Mouse (Mus musculus) liver, adult (tissue): ENCODE data around the gene Tnfrsf8.

ENCODE experiments used
- GATA4 ChIP-seq: IDR thresholded peaks from 2 replicates; pipeline ENCODE4 v1.6.1; 2014; ENCODE audit warnings: mild to moderate bottlenecking, low read length; ENCODE audit not compliant: insufficient replicate concordance

The Tnfrsf8 gene

DNA sequence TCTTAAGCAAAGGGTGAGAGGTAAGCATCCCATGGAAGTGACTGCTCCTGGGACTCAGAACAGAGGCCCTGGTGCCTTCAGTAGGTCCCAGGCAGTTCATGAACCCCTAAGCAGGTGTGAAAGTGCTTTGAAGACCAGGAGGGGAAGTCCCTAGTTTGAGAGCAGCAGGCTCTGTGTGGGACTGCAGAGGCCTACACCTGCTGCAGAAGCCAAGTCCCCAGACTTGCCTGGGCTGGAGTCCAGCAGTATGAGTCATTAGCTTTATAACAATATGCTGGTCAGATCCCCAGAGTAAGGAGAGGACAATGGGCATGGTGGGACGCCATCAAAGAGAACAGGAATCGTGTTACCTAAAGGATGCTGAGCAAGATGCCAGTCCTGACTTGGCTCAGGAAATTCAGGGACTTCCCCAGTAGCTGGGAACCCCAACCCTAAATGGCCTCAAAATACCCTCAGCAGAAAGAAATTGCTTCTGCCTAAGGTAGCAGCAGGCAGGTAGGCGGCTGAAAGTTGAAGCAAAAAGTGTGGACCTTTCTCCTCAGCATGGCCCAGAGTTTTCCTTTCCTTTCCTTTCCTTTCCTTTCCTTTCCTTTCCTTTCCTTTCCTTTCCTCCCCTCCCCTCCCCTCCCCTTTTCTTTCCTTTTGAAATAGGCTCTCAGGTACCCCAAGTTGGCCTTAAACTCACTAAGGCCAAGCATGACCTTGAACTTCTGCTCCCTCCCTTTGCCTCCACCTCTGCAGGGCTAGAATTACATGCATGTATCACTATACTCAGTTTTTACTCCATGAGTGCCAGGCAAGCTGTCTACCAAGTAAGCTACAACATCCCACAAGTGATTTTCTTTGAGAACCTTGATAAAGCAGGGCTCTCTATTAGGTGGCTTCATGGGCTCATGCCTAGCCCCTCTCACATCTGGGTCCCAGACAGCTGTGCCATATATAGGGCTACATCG, 4.6 kb upstream of the Tnfrsf8 start:
- no peak for TF ChIP-seq GATA4

DNA sequence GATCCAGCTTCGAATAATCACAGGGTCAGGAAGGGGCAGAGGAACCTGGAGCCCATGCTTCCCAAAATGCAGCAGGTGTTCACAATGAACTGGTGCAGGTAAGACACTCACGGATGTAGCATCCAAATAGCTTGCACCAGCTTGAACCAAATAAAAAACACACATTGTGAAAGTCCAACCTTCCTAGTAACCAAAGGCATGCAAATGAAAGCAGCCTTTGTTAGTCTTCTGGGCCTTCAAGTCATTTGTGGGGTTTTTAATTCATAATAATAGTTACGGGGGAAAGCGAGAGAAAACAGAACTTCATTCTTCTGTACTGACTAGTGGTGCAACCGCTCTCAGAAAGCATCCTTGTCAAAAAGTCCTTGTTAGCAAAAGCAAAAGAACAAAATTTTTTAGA, 1.7 kb upstream of the Tnfrsf8 start:
- TF ChIP-seq GATA4, result no peak

DNA sequence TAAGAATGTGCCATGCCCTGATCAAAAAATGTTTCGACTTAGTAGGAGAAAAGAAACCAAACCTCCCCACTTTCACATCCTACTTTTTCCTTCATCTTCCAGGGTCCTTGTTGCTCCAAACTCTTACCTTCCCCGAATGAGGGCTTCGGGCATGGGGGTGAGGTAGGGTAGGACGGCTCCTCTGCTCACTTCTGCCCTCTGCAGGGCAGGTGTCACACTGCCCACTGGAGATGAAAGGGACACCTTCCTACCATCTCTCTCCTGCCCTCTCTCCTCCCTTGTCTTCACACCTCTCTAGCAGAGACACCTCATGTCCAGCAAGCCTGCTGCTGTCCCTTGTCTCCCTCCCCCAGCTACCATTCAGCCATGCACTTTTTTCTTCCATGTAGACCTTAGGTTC, 998 bp downstream of the Tnfrsf8 start:
- no peak for TF ChIP-seq GATA4

DNA sequence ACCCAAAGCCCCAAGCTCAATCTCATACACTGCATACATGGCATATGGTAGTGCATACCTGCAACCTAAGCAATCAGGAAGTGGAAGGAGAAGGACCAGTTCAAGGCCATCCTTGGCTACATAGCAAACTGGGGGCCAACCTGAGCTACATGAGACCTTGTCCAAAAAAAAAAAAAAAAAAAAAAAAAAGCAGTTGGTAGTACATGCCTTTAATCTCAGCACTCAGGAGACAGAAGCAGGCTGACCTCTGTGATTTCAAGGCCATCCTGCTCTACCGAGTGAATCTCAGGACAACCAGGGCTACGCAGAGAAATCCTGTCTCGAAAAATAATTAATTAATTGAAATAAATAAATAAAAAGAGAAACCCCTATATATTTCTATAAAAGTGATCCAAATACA, 1.7 kb downstream of the Tnfrsf8 start:
- no peak for TF ChIP-seq GATA4

DNA sequence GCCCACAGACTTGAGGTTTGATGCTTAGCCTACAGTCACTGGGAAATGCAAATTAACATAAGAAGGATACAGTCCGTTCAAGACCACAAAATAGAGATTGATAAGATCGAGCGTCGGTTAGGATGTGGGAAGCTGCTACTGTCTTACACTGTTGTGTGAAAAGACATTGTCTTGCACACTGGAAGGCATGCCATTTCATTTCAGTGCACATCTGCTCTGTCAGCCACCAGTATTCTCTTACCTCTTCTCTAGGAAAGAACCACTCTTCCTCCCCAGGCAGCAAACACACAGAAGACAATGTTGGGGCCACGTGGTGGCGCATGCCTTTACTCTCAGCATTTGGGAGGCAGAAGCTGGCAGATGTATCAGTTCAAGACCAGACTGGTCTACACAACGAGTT, 2.4 kb downstream of the Tnfrsf8 start:
- no peak for TF ChIP-seq GATA4

DNA sequence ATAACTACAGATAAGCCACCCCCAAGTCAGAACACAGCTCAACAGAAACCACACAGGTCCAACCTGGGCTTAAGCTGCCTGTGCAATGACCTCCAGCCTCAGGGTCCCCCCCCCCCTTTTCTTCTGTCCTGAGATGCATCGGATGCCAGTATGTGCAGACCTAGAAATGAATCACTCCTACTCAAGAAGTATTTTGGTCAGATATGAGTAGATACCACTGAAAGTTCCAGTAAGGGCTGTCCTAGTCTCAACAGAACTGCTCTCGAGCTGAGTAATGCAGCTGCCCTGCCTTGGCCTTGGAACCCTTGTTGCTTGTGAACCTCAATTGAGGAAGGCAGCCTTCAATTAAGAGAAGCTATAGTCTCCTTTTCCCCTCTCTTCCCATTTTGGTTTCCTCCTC, 4.1 kb downstream of the Tnfrsf8 start:
- no peak for TF ChIP-seq GATA4

DNA sequence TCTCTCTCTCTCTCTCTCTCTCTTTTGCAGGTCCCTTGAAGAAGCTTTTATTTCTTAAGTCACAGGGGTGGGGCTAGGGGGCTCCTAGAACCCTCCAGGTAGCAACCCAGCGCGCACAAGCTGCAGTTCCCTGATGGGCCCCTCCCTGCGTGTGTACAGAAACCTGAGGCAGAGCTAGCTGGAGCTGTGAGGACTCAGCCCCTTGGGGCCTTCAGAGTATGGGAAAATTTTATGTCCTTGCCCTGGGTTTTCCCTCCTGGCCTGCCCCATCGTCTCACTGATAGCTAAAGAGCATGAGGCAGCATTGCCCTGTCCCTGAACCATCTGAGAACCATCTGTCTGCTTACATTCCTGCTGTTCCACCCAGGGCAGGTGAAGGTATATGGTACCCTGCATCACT, 8.5 kb downstream of the Tnfrsf8 start:
- no peak for TF ChIP-seq GATA4

DNA sequence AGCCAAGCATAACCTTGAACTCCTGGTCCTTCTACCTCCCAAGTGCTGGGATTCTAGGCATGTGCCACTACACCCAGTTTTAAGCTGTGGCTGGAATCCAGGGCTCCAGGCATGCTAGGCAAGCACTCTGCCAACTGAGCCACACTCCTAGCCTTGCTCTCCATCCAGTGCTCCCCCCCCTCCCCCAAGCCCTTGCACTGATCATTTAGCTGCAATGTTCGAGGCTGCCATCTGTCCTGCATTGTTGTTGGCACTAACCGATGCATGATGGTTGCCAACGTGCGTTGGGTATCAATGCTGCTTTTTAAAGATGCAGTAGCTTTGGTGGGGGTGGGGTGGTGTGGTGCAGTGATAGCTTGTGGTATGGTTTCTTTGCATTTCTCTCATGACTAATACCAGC, 10.9 kb downstream of the Tnfrsf8 start:
- no peak for TF ChIP-seq GATA4

DNA sequence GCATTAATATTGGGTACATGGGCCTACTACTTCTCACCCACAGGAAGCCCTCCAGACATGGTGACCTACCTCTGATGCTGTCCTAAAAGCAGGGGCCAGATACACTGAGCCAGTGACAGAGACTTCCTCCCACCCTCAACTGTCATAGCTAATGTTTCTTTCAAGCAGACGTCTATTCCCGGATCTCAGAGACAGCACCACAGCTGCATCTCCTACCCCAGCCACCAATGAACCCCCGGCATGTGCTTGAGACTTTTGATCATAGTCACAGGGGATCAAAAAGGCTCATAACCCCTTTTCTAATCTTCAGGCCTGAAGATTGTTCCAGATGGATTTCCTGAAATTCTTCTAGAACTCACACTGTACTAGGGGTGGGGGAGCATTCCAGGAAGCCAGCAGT, 12.9 kb downstream of the Tnfrsf8 start:
- TF ChIP-seq GATA4, result no peak

DNA sequence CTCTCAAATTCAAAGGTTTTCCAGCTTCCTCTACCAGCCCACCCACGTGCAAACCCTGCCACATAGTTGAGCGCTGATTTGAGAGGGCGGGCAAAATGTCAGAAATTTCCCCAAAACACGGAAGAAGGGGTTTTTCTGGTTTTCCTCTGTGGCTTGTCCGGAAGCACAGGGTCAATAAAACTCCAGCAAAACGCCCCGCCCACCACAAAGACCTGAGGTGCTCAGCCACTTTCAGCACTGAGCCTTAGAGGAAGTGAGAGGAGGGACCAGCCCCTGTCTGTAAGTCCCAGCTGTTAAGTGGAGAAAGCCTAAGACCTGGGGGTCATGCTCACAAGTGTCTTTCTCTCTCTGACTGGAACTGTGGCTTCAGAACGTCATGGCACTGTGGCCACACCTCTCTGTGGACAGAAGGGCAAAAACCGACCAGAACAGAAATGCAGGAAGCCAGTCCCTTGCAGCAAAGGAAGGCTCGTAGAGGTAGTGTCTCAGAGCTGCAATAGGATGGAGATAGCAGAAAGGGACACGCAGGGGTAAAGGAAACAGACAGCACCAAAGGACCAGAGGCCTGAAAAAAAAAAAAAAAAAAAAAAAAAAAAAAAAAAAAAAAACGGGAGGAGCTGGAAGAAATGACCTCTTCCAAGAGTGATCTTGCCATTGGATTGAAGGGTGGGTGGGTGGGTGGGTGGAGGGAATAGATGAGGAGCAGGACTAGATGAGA, 14.6 kb downstream of the Tnfrsf8 start:
- no peak for TF ChIP-seq GATA4

DNA sequence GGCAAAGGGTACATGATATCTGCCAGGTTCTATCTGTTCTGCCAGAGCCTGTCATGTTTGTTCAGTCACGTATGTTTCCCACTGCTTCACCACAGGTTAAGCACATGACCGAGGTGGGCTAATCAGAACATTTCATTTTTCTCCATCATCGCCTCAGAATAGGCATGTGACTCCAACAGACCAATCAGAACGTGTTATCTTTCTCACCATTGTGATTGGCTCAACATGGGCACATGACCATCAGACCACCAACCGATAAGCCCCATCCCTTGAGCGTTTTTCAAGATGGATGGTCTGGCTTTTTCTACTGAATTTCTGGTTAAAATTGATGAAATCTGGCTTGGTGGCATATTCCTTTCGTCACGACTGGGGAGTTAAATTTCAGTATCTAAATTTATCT, 15.6 kb downstream of the Tnfrsf8 start:
- TF ChIP-seq GATA4, result no peak

DNA sequence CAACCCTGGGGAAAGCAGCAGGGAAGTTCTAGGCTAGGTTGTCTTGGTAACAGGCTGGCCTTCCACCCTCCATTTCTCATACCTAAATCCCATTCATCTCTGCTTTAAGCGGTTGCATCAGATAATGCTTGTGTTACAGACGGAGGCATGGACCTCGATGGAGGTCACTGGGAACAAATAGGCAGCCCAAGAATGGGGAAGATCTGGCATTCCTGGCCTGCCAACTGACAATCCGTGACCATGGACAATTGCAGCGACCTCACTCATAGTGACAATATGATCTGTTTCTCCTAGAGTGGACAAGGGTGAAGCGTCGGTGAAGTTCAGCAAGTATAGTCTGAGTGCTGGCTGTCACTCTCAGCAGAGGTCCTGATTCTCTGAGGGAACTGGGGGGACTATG, 16.1 kb downstream of the Tnfrsf8 start:
- no peak for TF ChIP-seq GATA4

DNA sequence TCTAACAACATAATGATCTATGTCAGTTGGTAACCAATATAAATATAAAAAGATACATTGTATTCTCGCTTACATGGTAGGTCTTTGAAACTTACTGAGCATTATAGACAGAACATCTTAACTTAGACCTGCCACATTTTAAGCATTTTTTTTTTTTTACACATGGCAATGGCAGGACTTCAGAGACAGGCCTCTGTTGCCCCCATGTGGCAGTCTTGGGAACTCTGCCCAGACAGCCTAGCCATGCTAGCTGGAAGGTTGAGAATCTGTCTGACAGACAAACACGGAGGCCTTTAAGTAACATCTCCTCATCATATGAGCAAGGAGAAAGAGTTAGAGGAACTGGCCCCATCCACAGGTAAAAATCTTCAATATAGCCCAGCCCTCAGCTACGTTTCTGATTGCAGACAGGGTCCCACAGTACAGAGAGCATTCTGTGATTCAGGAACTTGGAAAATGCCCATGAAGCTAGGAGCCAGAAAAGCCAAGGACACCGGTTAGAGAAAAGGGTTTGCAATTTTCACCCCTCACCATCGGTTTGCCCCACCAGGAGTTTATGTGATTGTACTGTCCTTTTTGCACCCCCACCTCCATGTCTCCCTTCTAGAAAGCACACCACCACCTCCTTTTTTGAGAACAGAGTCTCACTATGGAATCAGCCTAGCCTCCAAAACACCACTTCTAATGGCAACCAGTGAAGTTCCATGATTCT, 19.2 kb downstream of the Tnfrsf8 start:
- TF ChIP-seq GATA4, result no peak

DNA sequence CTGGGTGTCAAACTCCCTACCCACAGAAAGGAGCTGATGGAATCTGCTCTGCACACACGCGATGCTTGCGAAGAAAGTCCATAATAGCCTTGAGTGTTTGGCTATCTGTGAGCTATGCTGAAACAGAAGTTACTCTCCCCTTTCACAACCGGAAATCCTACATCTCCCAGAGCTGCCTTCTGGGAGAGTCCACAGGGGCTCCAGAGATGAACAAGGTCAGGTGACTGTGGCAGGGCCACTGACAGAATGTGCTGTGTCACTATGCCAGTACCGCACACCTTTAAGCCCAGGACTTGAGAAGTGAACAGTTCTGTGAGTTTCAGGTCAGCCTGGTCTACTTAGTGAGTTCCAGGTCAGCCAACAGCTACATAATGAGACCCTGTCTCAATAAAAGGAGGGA, 20.4 kb downstream of the Tnfrsf8 start:
- no peak for TF ChIP-seq GATA4

DNA sequence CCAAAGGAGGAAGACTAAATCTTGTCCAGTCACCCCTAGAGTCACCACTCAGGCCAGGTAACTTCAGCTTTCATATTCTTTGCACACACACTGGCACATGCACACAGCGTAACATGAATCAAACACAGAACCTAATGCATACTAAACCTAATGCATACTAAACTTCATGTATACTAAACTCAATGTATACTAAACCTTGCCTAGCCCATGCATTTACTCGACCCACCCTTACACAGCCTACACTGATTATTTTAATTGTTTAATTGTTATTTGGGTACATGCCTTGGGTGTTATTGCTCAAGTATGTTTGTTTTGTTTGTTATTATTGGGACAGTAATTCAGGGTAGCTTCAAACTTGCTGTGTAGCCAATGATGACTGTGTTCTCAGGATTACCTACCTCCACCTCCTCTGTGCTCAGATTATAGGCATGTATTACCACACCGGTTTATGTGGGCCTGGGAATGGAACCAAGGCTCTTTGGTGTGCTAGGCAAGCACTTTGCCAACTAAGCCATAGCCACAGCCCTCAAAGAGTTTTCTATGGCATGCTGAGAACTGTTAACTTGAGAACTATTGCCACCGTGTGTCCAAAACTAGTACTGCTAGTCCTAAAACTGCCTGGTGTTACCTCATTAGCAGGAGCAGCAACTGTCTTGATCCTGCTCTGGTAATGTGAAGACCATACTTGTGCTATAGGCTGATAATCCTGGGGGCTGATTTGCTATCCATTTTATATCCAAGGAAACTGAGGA, 28.4 kb downstream of the Tnfrsf8 start:
- no peak for TF ChIP-seq GATA4
